In the genomic region with DNA sequence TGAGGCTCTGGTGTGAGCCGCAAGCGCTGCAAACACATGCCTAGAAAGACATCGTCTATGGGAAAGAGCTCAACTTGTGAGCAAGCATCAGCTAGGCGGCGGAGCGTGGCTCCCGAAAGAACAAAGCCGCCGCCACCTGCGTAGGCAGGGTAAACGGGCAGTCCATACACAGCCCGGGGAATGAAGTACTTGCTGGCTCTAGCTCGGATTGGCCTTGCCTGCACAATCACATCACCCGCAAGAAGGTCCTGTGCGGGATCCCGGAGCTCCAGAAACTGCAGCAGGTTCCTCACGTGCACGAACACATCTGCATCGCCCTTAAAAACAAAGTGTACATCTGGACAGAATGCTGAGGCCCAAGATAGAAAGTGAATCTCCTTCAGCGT, we compare ENCODE assay signal across 9 mouse cellular contexts. TPM values are rescaled to one million over a fixed set of nuclear protein-coding genes. Genes with fewer than 3 reads are reported as not detected.
A peak's percentile ranks its signal among the peaks of the same experiment; 100 is the strongest.
DNase-seq lines count a peak whose midpoint lies in the region; ATAC-seq lines count a peak whose summit lies in the region.
"Had no signal": no experiment of that assay in that cellular context is flagged by ENCODE, and none has a peak within 500 bp of the region (broad histone marks: within the 10 kb centered on the region; RNA-seq: fewer than 3 reads in every experiment).

No protein-coding gene starts in this region.

- peaks cover 43% of the 10 kb centered on the region for H3K36me3 ChIP-seq in kidney, embryonic 15.5 days
- H3K36me3 ChIP-seq in hindbrain, embryonic 12.5 days, result peaks cover 36% of the 10 kb centered on the region
- peaks cover 36% of the 10 kb centered on the region for H3K36me3 ChIP-seq in midbrain, embryonic 13.5 days

- WGBS in kidney, embryonic 15.5 days, result 35% methylated on average over 20 of the region's 20 CpGs
- WGBS in hindbrain, embryonic 12.5 days, result 26% methylated on average over 20 of the region's 20 CpGs
- 27% methylated on average over 20 of the region's 20 CpGs for WGBS in midbrain, embryonic 13.5 days

- DNase-seq in kidney, postnatal 14 days, result no peak
- DNase-seq in cerebellum, adult 11 months, result no peak
- no peak for DNase-seq in ovary, postnatal 14 days (ENCODE audit: low spot score)

- H3K27me3 ChIP-seq in kidney, embryonic 15.5 days, result peaks cover 37% of the 10 kb centered on the region
- H3K27me3 ChIP-seq in hindbrain, embryonic 12.5 days, result peaks cover 39% of the 10 kb centered on the region
- H3K27me3 ChIP-seq in midbrain, embryonic 13.5 days, result peaks cover 42% of the 10 kb centered on the region
- H3K27me3 ChIP-seq: Patski had no signal

- no peak overlapping the region for H3K27ac ChIP-seq in kidney, embryonic 15.5 days
- H3K27ac ChIP-seq in hindbrain, embryonic 12.5 days, result no peak overlapping the region
- H3K27ac ChIP-seq in midbrain, embryonic 13.5 days, result no peak overlapping the region

- H3K9ac ChIP-seq in kidney, embryonic 15.5 days, result no peak overlapping the region
- peak overlapping the region; percentile 69 for H3K9ac ChIP-seq in hindbrain, embryonic 12.5 days
- H3K9ac ChIP-seq in midbrain, embryonic 13.5 days (replicated peaks), result no peak overlapping the region; the same call in none of the 2 replicates

- no peaks in the 10 kb centered on the region for H3K9me3 ChIP-seq in kidney, embryonic 15.5 days (replicated peaks)
- H3K9me3 ChIP-seq in hindbrain, embryonic 12.5 days (replicated peaks), result no peaks in the 10 kb centered on the region
- H3K9me3 ChIP-seq in midbrain, embryonic 13.5 days, result no peaks in the 10 kb centered on the region

- H3K4me1 ChIP-seq in kidney, embryonic 15.5 days, result peaks cover 27% of the 10 kb centered on the region
- peaks cover 17% of the 10 kb centered on the region for H3K4me1 ChIP-seq in hindbrain, embryonic 12.5 days
- peaks cover 23% of the 10 kb centered on the region for H3K4me1 ChIP-seq in midbrain, embryonic 13.5 days (replicated peaks)

- H3K4me2 ChIP-seq in kidney, embryonic 15.5 days, result peak overlapping the region; percentile 100
- peak overlapping the region; percentile 96 for H3K4me2 ChIP-seq in hindbrain, embryonic 12.5 days (replicated peaks)
- H3K4me2 ChIP-seq in midbrain, embryonic 13.5 days (replicated peaks), result peak overlapping the region; percentile 95

- H3K4me3 ChIP-seq in kidney, embryonic 15.5 days (replicated peaks), result peak overlapping the region; percentile 71
- peak overlapping the region; percentile 55 for H3K4me3 ChIP-seq in hindbrain, embryonic 12.5 days
- peak overlapping the region; percentile 56 for H3K4me3 ChIP-seq in midbrain, embryonic 13.5 days (replicated peaks)

- peak; percentile 13; the same call in 1 of the 2 replicates for ATAC-seq in kidney, embryonic 15.5 days (replicated peaks; ENCODE audit: low FRiP score)
- 0 out of 2 replicates have a peak, but pooled peaks have one; percentile 1 for ATAC-seq in common myeloid progenitor, adult 5-6 weeks (replicated peaks; ENCODE audit: low read depth, poor library complexity, severe bottlenecking)
- peak; percentile 53 for ATAC-seq in hindbrain, embryonic 12.5 days (ENCODE audit: low FRiP score)
- peak; percentile 60 for ATAC-seq in midbrain, embryonic 13.5 days
- no peak for ATAC-seq in activated CD4-positive, CD25-positive, alpha-beta regulatory T cell, adult 4 months

RNA-seq across cellular contexts. Expression of gene B3gnt9, which starts 1.2 kb away (rescaled TPM):
- 9.6 and 13.5 TPM in 2 replicates for polyA plus RNA-seq in kidney, embryonic 15.5 days (2015; fragmentation: Nextera tagmentation; extraction: Ambion mirVana)
- 0.18 TPM in 1 of 2 replicates, not detected in the other for total RNA-seq in common myeloid progenitor, adult 5-6 weeks (2017)
- 7.5 and 9.5 TPM in 2 replicates for polyA plus RNA-seq in hindbrain, embryonic 12.5 days (2016; fragmentation: Nextera tagmentation; extraction: Ambion mirVana)
- 3.6 and 4.2 TPM in 2 replicates for polyA plus RNA-seq in midbrain, embryonic 13.5 days (2015; fragmentation: Nextera tagmentation; extraction: Ambion mirVana)
- polyA plus RNA-seq in activated CD4-positive, CD25-positive, alpha-beta regulatory T cell, adult 4 months (2017; shearing (Covaris generic)), result under 1 TPM; 0.42 to 0.62 TPM

RNA-seq across cellular contexts. Expression of gene Tradd, which starts 10.7 kb away (rescaled TPM):
- polyA plus RNA-seq in kidney, embryonic 15.5 days (2015; fragmentation: Nextera tagmentation; extraction: Ambion mirVana), result 20.0 and 24.2 TPM in 2 replicates
- total RNA-seq in common myeloid progenitor, adult 5-6 weeks (2017), result 14.2 and 19.1 TPM in 2 replicates
- 17.2 and 17.5 TPM in 2 replicates for polyA plus RNA-seq in hindbrain, embryonic 12.5 days (2016; fragmentation: Nextera tagmentation; extraction: Ambion mirVana)
- polyA plus RNA-seq in midbrain, embryonic 13.5 days (2015; fragmentation: Nextera tagmentation; extraction: Ambion mirVana), result 12.5 and 13.4 TPM in 2 replicates
- 10 to 100 TPM; 54.2 to 64.6 TPM for polyA plus RNA-seq in activated CD4-positive, CD25-positive, alpha-beta regulatory T cell, adult 4 months (2017; shearing (Covaris generic))

RNA-seq across cellular contexts. Expression of gene Fbxl8, which starts 10.7 kb away (rescaled TPM):
- polyA plus RNA-seq in kidney, embryonic 15.5 days (2015; fragmentation: Nextera tagmentation; extraction: Ambion mirVana), result 2.3 and 2.7 TPM in 2 replicates
- total RNA-seq in common myeloid progenitor, adult 5-6 weeks (2017), result 5.2 and 5.6 TPM in 2 replicates
- polyA plus RNA-seq in hindbrain, embryonic 12.5 days (2016; fragmentation: Nextera tagmentation; extraction: Ambion mirVana), result 0.97 and 1.4 TPM in 2 replicates
- polyA plus RNA-seq in midbrain, embryonic 13.5 days (2015; fragmentation: Nextera tagmentation; extraction: Ambion mirVana), result 0.48 and 0.61 TPM in 2 replicates
- 10 to 100 TPM; 17.7 to 24.2 TPM for polyA plus RNA-seq in activated CD4-positive, CD25-positive, alpha-beta regulatory T cell, adult 4 months (2017; shearing (Covaris generic))

RNA-seq across cellular contexts. Expression of gene Hsf4, which starts 15.8 kb away (rescaled TPM):
- polyA plus RNA-seq in kidney, embryonic 15.5 days (2015; fragmentation: Nextera tagmentation; extraction: Ambion mirVana), result 0.12 and 0.13 TPM in 2 replicates
- not detected in 2 replicates for total RNA-seq in common myeloid progenitor, adult 5-6 weeks (2017)
- 0.23 TPM in 1 of 2 replicates, not detected in the other for polyA plus RNA-seq in hindbrain, embryonic 12.5 days (2016; fragmentation: Nextera tagmentation; extraction: Ambion mirVana)
- polyA plus RNA-seq in midbrain, embryonic 13.5 days (2015; fragmentation: Nextera tagmentation; extraction: Ambion mirVana), result 0.17 and 0.38 TPM in 2 replicates
- polyA plus RNA-seq in activated CD4-positive, CD25-positive, alpha-beta regulatory T cell, adult 4 months (2017; shearing (Covaris generic)), result under 1 TPM; 0.31 to 0.37 TPM

RNA-seq across cellular contexts. Expression of gene Nol3, which starts 22.2 kb away (rescaled TPM):
- 0.84 and 1.1 TPM in 2 replicates for polyA plus RNA-seq in kidney, embryonic 15.5 days (2015; fragmentation: Nextera tagmentation; extraction: Ambion mirVana)
- 0.05 TPM in 1 of 2 replicates, not detected in the other for total RNA-seq in common myeloid progenitor, adult 5-6 weeks (2017)
- polyA plus RNA-seq in hindbrain, embryonic 12.5 days (2016; fragmentation: Nextera tagmentation; extraction: Ambion mirVana), result 2.7 and 4.0 TPM in 2 replicates
- 3.1 and 4.3 TPM in 2 replicates for polyA plus RNA-seq in midbrain, embryonic 13.5 days (2015; fragmentation: Nextera tagmentation; extraction: Ambion mirVana)
- not detected for polyA plus RNA-seq in activated CD4-positive, CD25-positive, alpha-beta regulatory T cell, adult 4 months (2017; shearing (Covaris generic))
